In the genomic region with DNA sequence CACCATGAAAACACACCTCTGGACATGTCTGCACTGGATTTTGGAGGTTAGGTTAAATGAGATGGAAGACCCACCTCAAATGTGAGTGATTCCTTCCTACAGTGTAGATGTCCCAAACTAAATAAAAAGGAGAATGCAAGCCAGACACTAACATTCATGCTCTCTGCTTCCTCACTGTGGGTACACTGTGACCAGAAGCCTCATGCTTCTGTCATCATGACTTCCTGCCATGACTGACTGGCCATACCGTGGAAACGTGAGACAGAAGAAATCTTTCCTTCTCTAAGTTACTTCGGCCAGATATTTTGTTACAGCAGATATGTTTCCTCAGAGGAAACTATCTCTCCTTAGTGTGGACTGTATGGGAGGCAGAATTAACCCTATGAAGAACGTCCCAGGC, we compare ENCODE assay signal across 25 mouse cellular contexts. TPM values are rescaled to one million over a fixed set of nuclear protein-coding genes. Genes with fewer than 3 reads are reported as not detected.
A peak's percentile ranks its signal among the peaks of the same experiment; 100 is the strongest.
DNase-seq lines count a peak whose midpoint lies in the region; ATAC-seq lines count a peak whose summit lies in the region.
"Had no signal": no experiment of that assay in that cellular context is flagged by ENCODE, and none has a peak within 500 bp of the region (broad histone marks: within the 10 kb centered on the region; RNA-seq: fewer than 3 reads in every experiment).

No protein-coding gene starts in this region.

- H3K4me2 ChIP-seq in heart, embryonic 11.5 days: no peak overlapping the region
- H3K4me2 ChIP-seq: embryonic facial prominence, embryonic 13.5 days; forebrain, embryonic 12.5 days; forebrain, embryonic 15.5 days; hindbrain, embryonic 15.5 days had no signal

- H3K27me3 ChIP-seq in heart, embryonic 11.5 days (ENCODE audit: control insufficient read depth, insufficient read depth, low read length): no peaks in the 10 kb centered on the region
- H3K27me3 ChIP-seq: CH12.LX; embryonic facial prominence, embryonic 13.5 days; forebrain, embryonic 12.5 days; forebrain, embryonic 15.5 days; hindbrain, embryonic 15.5 days; Patski had no signal

- H3K9ac ChIP-seq in heart, embryonic 11.5 days (ENCODE audit: low read depth, low read length): no peak overlapping the region
- H3K9ac ChIP-seq: embryonic facial prominence, embryonic 13.5 days; forebrain, embryonic 12.5 days; forebrain, embryonic 15.5 days; hindbrain, embryonic 15.5 days had no signal

- H3K4me3 ChIP-seq in heart, embryonic 11.5 days (ENCODE audit: low read depth, low read length): no peak overlapping the region
- H3K4me3 ChIP-seq: embryonic facial prominence, embryonic 10.5 days; embryonic facial prominence, embryonic 13.5 days; erythroblast, embryonic 14.5 days; forebrain, embryonic 12.5 days; forebrain, embryonic 15.5 days; heart, adult 2 months; heart, embryonic 10.5 days; hindbrain, embryonic 15.5 days had no signal

- peak; percentile 56; the same call in 1 of the 2 replicates for ATAC-seq in granulocyte monocyte progenitor cell, adult 5-6 weeks (replicated peaks; ENCODE audit: poor library complexity, severe bottlenecking)
- ATAC-seq in megakaryocyte progenitor cell, adult 5-6 weeks (replicated peaks; ENCODE audit: poor library complexity): peak; percentile 74
- ATAC-seq in heart, embryonic 11.5 days (replicated peaks; ENCODE audit: insufficient number of reproducible peaks, low FRiP score, low TSS enrichment): no peak
- ATAC-seq: forebrain, embryonic 15.5 days; Patski had no signal

- no peaks in the 10 kb centered on the region for H3K4me1 ChIP-seq in heart, embryonic 11.5 days (ENCODE audit: control insufficient read depth, insufficient read depth, low read length)
- H3K4me1 ChIP-seq: embryonic facial prominence, embryonic 10.5 days; embryonic facial prominence, embryonic 13.5 days; forebrain, embryonic 12.5 days; forebrain, embryonic 15.5 days; heart, embryonic 10.5 days; hindbrain, embryonic 15.5 days had no signal

- 62% methylated on average over 4 of the region's 4 CpGs for WGBS in heart, embryonic 11.5 days (ENCODE audit: insufficient replicate concordance)

- no peaks in the 10 kb centered on the region for H3K9me3 ChIP-seq in heart, embryonic 11.5 days (replicated peaks; ENCODE audit: control insufficient read depth, low read length)
- H3K9me3 ChIP-seq: embryonic facial prominence, embryonic 10.5 days; embryonic facial prominence, embryonic 13.5 days; forebrain, embryonic 12.5 days; forebrain, embryonic 15.5 days; G1E; heart, embryonic 10.5 days; hindbrain, embryonic 15.5 days had no signal

- no peak overlapping the region for H3K27ac ChIP-seq in heart, embryonic 11.5 days (ENCODE audit: low read depth, low read length)
- H3K27ac ChIP-seq: embryonic facial prominence, embryonic 10.5 days; embryonic facial prominence, embryonic 13.5 days; forebrain, embryonic 12.5 days; forebrain, embryonic 15.5 days; heart, adult 2 months; heart, embryonic 10.5 days; hindbrain, embryonic 15.5 days had no signal

- H3K36me3 ChIP-seq in heart, embryonic 11.5 days (ENCODE audit: control insufficient read depth, insufficient read depth, low read length): no peaks in the 10 kb centered on the region
- H3K36me3 ChIP-seq: G1E; hindbrain, embryonic 15.5 days had no signal

- DNase-seq in B cell, adult 2 months: peak; percentile 8 to 17
- DNase-seq in heart, postnatal 4 days: no peak
- no peak for DNase-seq in ovary, postnatal 10 days (ENCODE audit: low spot score)
- DNase-seq: adrenal gland, postnatal 10 days; adrenal gland, postnatal 36 days; cerebellum, adult 2 months; cerebellum, adult 9-11 months; cerebellum, postnatal 25 days; embryo, embryonic 11 days; gastrocnemius, postnatal 25 days; heart, adult 2 months had no signal

RNA-seq across cellular contexts. Expression of a gene that starts 14.6 kb away (rescaled TPM):
- total RNA-seq in granulocyte monocyte progenitor cell, adult 5-6 weeks (2014; fragmentation: Nextera tagmentation): not detected in 2 replicates
- total RNA-seq in granulocyte monocyte progenitor cell, adult 5-6 weeks (2017): not detected in 2 replicates
- not detected in 2 replicates for total RNA-seq in megakaryocyte progenitor cell, adult 5-6 weeks (2015)
- total RNA-seq in megakaryocyte progenitor cell, adult 5-6 weeks (2017): not detected in 2 replicates
- 1 to 10 TPM in 1 of 2 experiments, under 1 TPM in 1; 0.31 to 1.2 TPM for total RNA-seq in heart, postnatal 4 days (2021)
- not detected in 2 replicates for polyA plus RNA-seq in heart, embryonic 11.5 days (2014; fragmentation: Nextera tagmentation; extraction: Ambion mirVana)
- total RNA-seq: adrenal gland, adult 18-20 months; adrenal gland, postnatal 10 days; adrenal gland, postnatal 36 days; CH12.LX; heart, adult 2 months had no signal
- polyA plus RNA-seq: erythroblast, embryonic 14.5 days; G1E had no signal

Comparison
In these comparisons a context has a peak if more than half of its experiments do, and no peak if none do; other contexts are left out.
1. DNase-seq: peak in B cell, adult 2 months (2 of 2); none in heart, postnatal 4 days (single experiment) and ovary, postnatal 10 days (single experiment).